Mouse (Mus musculus) liver, postnatal 0 days (tissue): Measurements from ENCODE around the gene Bsnd.

Experiments used
- CTCF ChIP-seq: sonication (generic); IDR thresholded peaks from 2 replicates; pipeline ENCODE4 v1.5.1; 2016; ENCODE audit warnings: antibody characterized with exemption, low read depth
- EP300 ChIP-seq: IDR thresholded peaks from 2 replicates; pipeline ENCODE4 v1.6.1; 2016; ENCODE audit warnings: antibody characterized with exemption, low read depth, mild to moderate bottlenecking

- TF ChIP-seq EP300 (no peak), CTCF (no peak)
Observed at GRCm38 (mm10) chr4:106541491-106541890, 49.4 kb upstream of the Bsnd start.
